Mouse (Mus musculus): ENCODE measurements around the gene AI597479.

DNA sequence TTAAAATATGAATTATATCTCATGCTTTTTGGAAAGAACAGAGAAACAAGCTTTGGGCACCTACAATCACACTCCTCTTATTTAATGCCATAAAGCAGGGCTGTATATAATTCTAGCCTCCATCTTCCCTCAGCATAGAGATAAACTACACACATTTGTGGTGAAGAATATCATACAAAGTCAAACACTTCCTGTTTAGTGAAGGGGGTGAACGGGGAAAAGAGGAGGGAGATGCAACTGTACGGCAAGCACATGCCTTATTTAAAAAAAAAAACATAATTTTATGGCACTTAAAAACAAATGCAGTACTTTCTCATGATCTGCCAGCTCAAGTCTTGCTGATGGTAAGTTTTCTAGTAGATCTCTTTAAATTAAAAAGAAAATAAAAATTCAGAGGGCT is 20.4 kb upstream of the AI597479 start:
- TF ChIP-seq GATA1 (IDR thresholded peaks at IDR 0.05; ENCODE audit: borderline replicate concordance, low read length), result no peak
- TF ChIP-seq FLI1 (IDR thresholded peaks at IDR 0.05; ENCODE audit: low read length), result no peak
